Mouse (Mus musculus) stomach, postnatal 0 days (tissue): Measurements from ENCODE around the gene Plekhg5.

ENCODE experiments used
- CTCF ChIP-seq: IDR thresholded peaks from 2 replicates; pipeline ENCODE4 v1.5.1; 2016; ENCODE audit warnings: antibody characterized with exemption, low read depth, mild to moderate bottlenecking, moderate library complexity
- EP300 ChIP-seq: optimal IDR thresholded peaks from 2 replicates; pipeline ENCODE3; 2016; ENCODE audit warnings: antibody characterized with exemption

GRCm38 (mm10) chr4:152029087-152029486 is 43.2 kb upstream of the Plekhg5 start:
- TF ChIP-seq CTCF (peak; percentile 69), EP300 (no peak)
